Mouse (Mus musculus) lung, postnatal 10 days (tissue): ENCODE results near the gene Shkbp1.

ENCODE experiments used
- DNase-seq: peaks from one replicate; pipeline ENCODE4 v3.0.0; 2021

Shkbp1 gene

DNA sequence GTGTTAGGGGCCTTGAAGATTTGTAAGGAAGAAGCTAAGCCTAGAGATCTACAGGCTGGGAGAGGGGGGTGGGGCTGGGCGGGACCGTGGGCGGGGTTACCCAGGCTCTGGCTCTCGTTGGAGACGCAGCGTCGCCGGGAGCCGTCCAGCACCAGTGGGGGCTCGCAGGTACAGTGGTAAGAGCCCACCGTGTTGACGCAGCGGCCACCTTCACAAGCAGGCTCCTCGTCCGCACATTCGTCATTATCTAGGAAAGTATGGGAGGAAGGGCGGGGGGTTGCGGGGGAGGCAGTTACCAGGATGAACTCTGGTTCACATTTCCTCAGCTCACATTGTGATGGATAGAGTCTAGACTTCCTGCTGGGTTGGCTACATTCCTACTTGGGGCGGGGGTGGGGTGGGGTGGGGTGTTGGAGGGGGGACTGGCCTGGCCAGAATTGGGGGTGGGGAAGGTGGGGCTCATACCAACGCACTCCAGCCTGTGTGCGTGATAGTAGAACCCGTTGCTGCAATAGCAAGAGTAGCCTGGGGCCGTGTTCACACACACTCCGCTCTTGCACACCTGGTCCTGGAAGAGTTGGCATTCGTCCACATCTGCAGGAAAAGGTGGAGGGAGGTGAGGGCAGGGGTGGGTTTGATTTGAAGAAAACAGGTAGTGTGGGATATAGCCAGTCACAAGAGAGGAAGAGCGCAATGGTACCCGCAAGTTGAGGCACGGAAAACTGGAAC, 46.8 kb downstream of the Shkbp1 start:
- DNase-seq: peak; percentile 50

GRCm38 (mm10) chr7:27307551-27307950, 48.3 kb downstream of the Shkbp1 start:
- DNase-seq: no peak

- peak; percentile 55 for DNase-seq
Observed at GRCm38 (mm10) chr7:27306161-27307160, 49.4 kb downstream of the Shkbp1 start.

GRCm38 (mm10) chr7:27305091-27305730, 50.6 kb downstream of the Shkbp1 start:
- no peak for DNase-seq

DNA sequence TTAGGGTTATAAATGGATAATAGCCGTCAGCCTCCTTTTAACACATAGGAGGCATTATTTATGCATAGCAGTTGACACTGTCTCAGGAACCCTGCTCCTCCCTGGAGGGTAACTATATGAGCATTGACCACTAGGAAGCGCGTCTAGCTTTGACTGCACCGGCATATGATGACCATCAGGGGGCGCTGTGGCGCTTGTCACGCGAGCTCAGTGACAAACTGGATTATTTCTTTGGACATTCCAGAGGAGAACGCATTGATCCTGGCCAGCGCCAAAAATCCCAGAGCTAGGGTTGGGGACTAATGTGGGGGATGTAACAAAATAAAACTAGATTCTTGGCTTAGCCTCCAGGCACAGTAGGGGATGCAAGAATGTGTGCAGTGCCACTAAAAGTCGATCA, 53.6 kb downstream of the Shkbp1 start:
- DNase-seq: peak; percentile 87

- no peak for DNase-seq
Observed at GRCm38 (mm10) chr7:27300801-27301200, 55.0 kb downstream of the Shkbp1 start.

DNA sequence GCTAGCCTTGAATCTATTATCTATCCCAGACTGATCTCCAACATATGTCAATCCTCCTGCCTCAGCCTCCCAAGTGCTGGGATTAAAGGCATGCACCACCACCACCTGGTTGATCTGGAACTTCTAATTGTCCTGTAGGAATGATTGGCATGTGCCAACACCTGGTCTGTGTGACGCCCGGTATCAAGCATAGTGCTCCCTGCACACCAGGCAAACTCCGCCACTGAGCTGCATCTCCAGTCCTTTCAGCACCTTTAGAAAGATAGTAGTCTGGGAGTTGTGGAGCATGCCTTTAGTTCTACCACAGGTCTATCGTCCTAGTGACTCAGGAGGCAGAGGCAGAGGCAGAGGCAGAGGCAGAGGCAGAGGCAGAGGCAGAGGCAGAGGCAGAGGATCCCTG, 55.5 kb downstream of the Shkbp1 start:
- no peak for DNase-seq

GRCm38 (mm10) chr7:27298816-27299215, 57.0 kb downstream of the Shkbp1 start:
- DNase-seq: no peak

- no peak for DNase-seq
Observed at GRCm38 (mm10) chr7:27298033-27298610, 57.7 kb downstream of the Shkbp1 start.

DNA sequence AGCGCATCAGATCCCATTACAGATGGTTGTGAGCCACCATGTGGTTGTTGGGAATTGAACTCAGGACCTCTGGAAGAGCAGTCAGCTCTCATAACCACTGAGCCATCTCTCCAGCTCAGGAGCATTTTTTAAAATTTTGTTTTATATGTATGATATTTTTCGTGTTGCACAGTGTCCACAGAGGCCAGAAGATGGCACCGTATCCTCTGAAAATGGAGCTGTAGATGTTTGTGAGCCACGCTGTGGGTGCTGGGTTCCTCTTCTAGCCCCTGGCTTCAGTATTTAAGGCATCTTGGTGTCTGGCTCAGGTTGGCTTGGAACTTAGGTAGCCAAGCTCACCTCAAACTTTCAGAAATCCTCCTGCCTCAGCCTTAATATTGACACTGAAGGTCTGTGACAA, 59.3 kb downstream of the Shkbp1 start:
- DNase-seq: no peak

- DNase-seq: peak; percentile 42
Observed at GRCm38 (mm10) chr7:27295956-27296355, 59.9 kb downstream of the Shkbp1 start.
